Comparison of ENCODE assay signal across 8 mouse cellular contexts in genomic region chr13:48966851-48967821, GRCm38 (mm10). TPM values are rescaled to one million over a fixed set of nuclear protein-coding genes. Genes with fewer than 3 reads are reported as not detected.
A peak's percentile ranks its signal among the peaks of the same experiment; 100 is the strongest.
DNase-seq lines count a peak whose midpoint lies in the region; ATAC-seq lines count a peak whose summit lies in the region.

No protein-coding gene starts in this region.

- H3K4me1 ChIP-seq in hindbrain, embryonic 12.5 days: peaks cover 42% of the 10 kb centered on the region

- no peaks in the 10 kb centered on the region for H3K36me3 ChIP-seq in hindbrain, embryonic 12.5 days

- peak overlapping the region; percentile 96 for H3K9ac ChIP-seq in hindbrain, embryonic 12.5 days

- H3K27ac ChIP-seq in hindbrain, embryonic 12.5 days: peak overlapping the region; percentile 97

- no peaks in the 10 kb centered on the region for H3K27me3 ChIP-seq in hindbrain, embryonic 12.5 days

- H3K4me3 ChIP-seq in hindbrain, embryonic 12.5 days: peak overlapping the region; percentile 90

- H3K4me2 ChIP-seq in hindbrain, embryonic 12.5 days (replicated peaks): peak overlapping the region; percentile 98

- peak; percentile 58 for DNase-seq in R1 (ENCODE audit: low read depth, low spot score)
- peak; percentile 79 for DNase-seq in cerebellum, adult 9-11 months
- peak; percentile 34 to 44 for DNase-seq in frontal cortex, postnatal 14 days (ENCODE audit: low spot score in 2 of 2)
- peak; percentile 36 to 40 for DNase-seq in layer of hippocampus, postnatal 25 days (ENCODE audit: extremely low spot score in 1 of 2, low spot score in 1 of 2)
- peak; percentile 44 for DNase-seq in lung, postnatal 14 days
- peak; percentile 55 for DNase-seq in right cerebral cortex, adult 18-20 months
- peak; percentile 47 for DNase-seq in urinary bladder, postnatal 14 days (ENCODE audit: low spot score)

- under 1% methylated on average over 58 of the region's 58 CpGs for WGBS in hindbrain, embryonic 12.5 days

- ATAC-seq in hindbrain, embryonic 12.5 days (ENCODE audit: low FRiP score): peak; percentile 35

- no peaks in the 10 kb centered on the region for H3K9me3 ChIP-seq in hindbrain, embryonic 12.5 days (replicated peaks)

RNA-seq across cellular contexts. Expression of gene Fam120a, which starts 0.7 kb away (rescaled TPM):
- 15.6 and 17.0 TPM in 2 replicates for polyA plus RNA-seq in hindbrain, embryonic 12.5 days (2016; fragmentation: Nextera tagmentation; extraction: Ambion mirVana)
- 100 to 1,000 TPM; 116 to 119 TPM for total RNA-seq in layer of hippocampus, postnatal 25 days (2021)

Comparison
In these comparisons a context has a peak if more than half of its experiments do, and no peak if none do; other contexts are left out.
1. Peak in every context shown above with its lines: DNase-seq, ATAC-seq, H3K4me3 ChIP-seq and H3K27ac ChIP-seq.